Mouse (Mus musculus) natural killer cell, adult 2 months (primary cell): Measurements from ENCODE around the gene Cask.

Experiments
- DNase-seq, 2 experiments: peaks; one replicate each; pipeline ENCODE4 v3.0.0; 2022; ENCODE audit warnings: low spot score in 2 of 2

Cask gene

GRCm38 (mm10) chrX:13631599-13632283 is 219.4 kb downstream of the Cask start, which contains the start of gene Gpr34:
TSS of gene Gpr34 (plus strand) at chrX:13632089.
- no peak for DNase-seq

- DNase-seq, result no peak
Observed at GRCm38 (mm10) chrX:13622654-13623053, 228.5 kb downstream of the Cask start.

GRCm38 (mm10) chrX:13621473-13621872 is 229.7 kb downstream of the Cask start:
- no peak for DNase-seq

GRCm38 (mm10) chrX:13618476-13618875 is 232.7 kb downstream of the Cask start:
- DNase-seq, result no peak

DNA sequence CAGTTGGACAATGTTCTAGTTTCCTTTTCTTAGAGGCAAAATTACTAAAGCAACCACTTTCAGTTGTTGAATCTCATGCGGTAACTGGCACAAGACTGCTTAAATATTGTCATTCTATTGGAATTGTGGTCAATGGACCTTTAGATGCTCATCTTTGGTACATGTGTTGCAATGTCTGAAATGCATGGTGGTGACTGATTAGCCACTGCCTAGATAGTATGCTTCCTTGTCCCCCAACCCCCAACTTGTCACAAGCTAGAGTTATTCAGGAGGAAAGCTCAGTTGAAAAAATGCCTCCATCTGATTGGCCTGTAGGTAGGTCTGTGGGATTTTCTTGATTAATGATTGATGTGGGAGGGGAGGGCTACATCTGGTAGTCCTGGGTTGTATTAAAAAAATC is 233.9 kb downstream of the Cask start:
- DNase-seq, result no peak

DNA sequence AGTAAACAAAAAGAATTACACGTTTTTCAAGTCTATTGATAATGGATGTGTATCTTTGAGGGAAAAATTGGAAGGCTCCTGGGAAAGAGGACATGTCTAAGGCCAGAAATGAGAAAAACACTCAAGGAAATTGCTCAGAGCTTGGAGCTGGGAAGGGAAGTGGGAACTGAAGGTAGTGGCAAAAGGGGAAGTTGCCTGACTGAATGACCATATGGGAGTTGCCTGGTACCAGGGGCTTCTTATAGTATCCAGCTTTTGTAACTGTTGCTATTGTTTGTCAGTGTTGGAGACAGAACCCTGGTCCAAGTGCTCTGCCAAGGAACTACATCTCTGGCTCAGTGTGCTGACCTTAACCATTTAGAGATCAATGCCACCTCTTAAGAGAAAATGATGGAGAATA is 234.4 kb downstream of the Cask start:
- DNase-seq, result no peak

DNA sequence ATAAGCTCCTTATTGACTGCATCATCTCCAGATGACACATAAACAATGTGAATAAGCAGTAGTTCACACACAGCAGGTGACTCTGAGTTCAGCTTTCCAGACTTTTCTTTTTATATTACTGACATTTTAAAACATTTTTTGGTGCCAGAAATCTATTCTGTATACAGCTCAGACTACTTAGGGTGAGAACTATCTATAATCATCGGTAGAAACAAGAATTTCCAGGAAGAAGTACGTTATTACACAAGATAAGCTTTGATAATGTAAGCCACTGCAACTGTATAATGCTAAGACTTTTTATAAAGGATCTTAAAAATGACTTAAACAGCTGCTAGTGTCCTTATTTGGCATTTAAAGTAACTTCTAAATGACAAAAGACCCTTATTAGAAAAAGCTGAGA is 239.1 kb downstream of the Cask start:
- DNase-seq, result no peak

- no peak for DNase-seq
Observed at GRCm38 (mm10) chrX:13611114-13611513, 240.1 kb downstream of the Cask start.

DNA sequence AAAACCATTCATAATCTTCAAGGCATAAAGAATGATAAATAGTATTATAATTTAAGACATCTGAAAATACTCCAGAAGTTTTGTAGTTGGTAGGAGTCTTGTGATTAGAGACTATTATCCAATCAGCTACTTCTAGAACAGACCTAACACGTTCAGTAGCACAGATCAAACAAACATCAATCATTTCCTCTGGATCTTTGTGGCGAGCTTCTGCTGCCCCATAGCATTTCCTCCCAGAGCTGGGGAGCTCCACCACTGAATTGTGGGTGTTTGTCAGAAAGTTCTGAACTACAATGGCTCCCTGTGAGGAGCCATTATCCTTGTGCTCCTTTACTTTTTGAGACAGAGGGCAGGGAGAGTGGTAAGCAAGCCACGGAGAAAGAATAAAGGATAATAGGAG is 243.4 kb downstream of the Cask start:
- DNase-seq, result no peak

DNA sequence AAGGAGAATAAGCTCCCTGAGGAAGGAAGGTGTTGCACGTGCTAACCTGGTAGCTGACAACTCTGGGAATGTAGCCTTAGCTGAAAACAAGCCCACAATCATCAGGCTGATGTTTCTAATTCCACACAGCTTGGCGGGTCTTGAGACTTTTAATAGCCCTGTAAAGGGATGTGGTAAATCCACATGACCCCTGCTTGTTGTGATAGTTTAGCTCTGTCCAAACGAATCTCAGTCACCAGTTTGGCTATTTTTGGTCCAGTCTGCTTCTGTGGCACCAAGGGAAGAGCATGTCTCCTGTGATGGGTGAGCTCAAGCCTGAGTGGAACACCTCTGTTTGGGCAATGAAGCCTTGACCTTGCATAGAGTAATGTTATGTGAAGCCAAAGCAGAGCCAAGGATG is 244.4 kb downstream of the Cask start:
- no peak for DNase-seq

DNA sequence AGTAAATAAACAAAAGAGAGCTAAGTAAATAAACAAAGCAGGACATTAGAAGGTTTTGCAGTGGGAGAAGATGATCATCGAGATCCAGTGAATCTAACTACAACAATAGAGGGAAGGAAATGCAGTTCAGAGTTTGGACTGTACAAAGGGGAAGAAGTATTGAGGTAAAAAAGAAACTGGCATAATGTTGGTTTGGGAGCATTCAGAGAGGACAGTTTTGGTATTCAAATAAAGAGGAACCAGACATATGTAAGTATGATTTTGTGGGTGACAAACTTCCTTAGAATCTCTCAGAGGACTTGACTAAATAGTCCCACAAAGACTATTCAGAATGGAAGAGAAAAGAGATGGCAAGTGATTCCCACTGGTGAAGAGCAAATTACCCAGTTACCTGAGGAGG is 251.2 kb downstream of the Cask start:
- DNase-seq, result no peak

DNA sequence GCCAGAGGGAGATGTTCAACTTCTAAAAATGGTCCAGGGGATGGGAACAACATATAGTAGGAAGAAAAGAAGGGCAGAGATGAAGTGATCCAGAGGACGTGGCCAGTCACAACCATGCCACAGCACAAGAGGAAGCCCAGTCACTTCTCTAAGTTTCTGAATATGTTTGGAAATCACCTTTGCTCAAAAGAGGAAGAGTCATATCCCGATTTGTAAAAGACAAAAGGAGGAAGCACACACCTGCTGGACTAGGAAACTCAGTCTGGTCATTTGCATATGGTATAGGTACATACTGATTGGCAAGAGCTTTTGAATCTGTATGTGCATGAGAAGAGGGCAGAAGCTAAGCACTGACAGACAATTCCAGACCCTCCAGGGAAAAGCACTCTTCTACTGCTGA is 251.8 kb downstream of the Cask start:
- peak in 1 of 2 experiments; percentile 24 for DNase-seq

DNA sequence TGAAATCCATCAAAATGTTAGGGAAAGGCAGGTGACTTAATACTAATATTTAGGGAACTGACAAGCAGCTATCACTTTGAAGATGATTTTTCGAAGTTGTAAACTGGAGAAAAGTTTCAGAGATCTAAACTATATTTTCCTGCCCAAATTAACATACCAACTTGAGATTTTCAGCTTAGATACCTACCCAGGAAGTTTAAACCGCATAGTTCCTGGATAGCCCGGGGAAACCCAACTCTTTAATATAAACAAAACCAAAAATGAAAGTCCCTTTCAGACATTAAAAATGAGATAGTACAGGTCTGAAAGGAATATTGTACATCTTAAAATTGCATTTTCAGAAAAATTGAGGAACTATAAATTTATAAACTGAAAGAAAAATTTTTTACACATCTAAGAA is 273.5 kb downstream of the Cask start:
- no peak for DNase-seq

GRCm38 (mm10) chrX:13576606-13577005 is 274.6 kb downstream of the Cask start:
- DNase-seq, result peak in 1 of 2 experiments; percentile 14

DNA sequence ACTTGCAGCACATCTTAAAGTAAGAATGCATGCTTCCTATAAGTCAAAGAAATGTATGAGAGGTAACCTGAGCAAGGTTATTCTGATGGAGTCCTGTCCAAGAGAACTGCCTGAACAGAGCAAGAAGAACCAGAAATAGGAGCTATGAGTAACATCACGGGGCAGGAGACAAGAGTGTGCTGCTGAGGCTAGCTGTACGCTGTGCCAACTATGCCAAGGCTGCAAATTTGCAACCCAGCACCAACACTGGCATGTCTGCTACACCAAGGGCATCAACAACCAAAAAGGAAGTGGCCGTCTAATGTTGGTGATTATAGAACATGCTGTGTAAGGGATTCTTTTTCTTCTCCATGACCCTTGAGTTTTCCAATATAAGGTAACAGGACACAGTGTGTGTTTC is 276.3 kb downstream of the Cask start:
- DNase-seq, result no peak

- DNase-seq, result no peak
Observed at GRCm38 (mm10) chrX:13574298-13574697, 276.9 kb downstream of the Cask start.

DNA sequence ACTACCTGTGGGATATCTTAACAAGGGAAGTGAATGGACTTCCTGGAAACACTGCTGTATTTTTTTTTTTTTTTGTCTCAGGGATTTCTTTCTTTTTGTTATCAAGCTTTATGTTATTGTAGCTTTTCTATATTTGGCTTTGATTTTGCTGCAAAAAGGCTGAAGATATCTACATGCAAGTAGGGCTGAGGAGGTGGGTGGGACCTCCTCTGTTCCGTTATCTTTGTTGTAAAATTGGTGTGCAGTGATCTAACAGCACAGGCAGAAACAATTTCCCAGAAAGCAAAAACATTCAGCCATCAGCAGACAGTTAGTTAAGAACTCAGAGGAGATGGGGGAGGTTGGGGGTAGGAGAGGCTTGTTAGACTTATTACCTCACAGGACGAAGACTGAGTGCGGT is 296.7 kb downstream of the Cask start:
- no peak for DNase-seq

DNA sequence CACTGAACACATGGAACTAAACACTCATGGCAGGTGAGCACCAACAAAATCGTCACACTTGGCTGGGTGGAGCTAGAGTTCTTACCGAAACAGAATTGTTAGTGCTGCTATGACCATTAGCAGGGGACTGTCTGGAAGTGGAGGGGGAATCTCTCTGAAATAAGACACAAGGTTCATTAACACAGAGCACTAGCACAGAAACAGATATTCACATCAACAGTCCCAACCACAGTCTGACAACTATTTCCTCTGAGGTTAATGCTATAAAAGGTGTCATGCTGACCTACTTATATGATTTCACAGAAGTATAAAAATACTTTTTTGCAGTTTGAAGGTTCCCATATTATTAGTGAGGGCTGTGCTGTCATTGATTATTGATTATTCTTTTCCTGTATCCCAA is 298.9 kb downstream of the Cask start:
- DNase-seq, result peak; percentile 3 to 26

DNA sequence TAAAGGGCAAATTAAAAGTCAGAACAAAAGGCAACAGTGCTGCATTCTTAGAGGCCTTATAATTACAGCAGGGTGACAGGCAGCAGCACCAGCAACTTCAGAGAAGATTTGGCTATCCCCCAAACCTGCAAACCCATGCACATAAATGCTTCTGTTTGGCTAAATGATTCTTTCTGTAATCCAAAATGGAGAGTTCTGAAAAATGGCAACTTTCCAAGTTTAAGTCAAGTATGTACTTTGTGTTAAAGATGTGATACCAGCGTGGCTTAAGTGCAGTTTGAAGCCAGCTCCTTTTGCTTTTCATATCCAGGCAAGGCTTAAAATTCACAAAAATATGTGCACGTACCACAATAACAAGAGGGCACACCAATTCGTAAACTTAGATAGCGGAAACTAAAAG is 299.6 kb downstream of the Cask start:
- no peak for DNase-seq

GRCm38 (mm10) chrX:13549100-13549499 is 302.1 kb downstream of the Cask start:
- DNase-seq, result no peak

DNA sequence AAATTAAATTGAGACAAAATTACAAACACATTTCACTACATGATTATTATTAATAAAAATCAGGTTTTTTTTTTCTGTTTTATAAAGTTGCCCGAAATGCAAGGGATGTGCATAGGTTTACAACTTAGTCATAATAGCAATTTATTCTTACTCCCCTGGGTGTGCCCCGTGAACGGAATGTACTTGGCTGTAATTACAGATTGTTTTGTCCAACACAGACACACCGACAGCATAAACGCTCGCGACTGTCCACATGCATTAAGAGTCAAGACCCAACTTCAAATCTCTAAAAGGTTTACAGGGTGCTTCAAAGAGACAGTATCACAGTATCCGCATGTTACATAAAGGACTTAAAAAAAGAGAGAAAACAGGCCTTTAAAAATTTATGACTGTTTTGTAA is 329.9 kb downstream of the Cask start:
- no peak for DNase-seq

DNA sequence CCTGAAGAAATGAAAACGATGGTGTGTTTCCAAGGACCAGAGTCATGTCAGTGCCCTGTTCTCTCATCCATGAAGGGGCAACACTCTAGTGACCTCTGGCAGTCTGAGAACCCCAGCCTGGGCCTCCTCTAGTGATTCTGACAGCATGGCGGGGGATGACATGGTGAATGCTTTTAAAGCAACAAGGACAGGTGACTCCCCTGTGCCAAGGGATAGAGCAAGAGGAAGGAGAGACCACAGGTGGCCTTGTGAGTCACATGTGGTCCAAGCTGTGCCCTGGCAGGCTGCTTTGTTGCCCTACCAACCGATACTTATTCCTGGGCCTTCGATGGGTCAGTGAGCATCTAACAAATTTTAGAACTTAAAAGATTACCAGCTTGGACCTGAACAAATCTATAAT is 330.6 kb downstream of the Cask start:
- no peak for DNase-seq

- DNase-seq, result no peak
Observed at GRCm38 (mm10) chrX:13519408-13519783, 331.8 kb downstream of the Cask start.

- DNase-seq, result no peak
Observed at GRCm38 (mm10) chrX:13518781-13519407, 332.3 kb downstream of the Cask start.
